Mouse (Mus musculus): ENCODE results near the gene Rbp3.

DNA sequence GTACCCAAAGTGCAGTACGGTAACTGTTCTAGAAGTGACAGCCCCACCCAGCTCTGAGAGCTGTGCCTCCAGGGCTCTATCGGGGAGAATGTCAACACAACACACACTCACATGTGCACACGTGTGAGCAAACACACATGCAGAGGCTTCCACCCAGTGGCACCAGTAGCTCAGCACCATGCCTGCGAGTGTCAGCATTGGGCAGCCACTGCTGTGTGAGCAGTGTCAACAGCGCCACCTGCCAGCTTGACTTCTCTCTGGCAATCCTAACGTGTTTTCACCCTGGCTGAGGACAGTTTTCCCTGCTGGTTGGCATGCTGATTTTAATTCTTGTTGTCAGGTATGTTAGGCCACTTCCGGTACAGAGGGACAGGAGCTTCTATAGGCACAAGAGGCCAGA is 18.9 kb downstream of the Rbp3 start:
- TF ChIP-seq CTCF (IDR thresholded peaks at IDR 0.05) (no peak), POLR2A (IDR thresholded peaks at IDR 0.05; ENCODE audit: insufficient read depth, low read depth, low read length) (no peak), EP300 (IDR thresholded peaks at IDR 0.05; ENCODE audit: insufficient read depth, low read depth, low read length) (no peak)

Measured in heart, adult 2 months (tissue).